Mouse (Mus musculus) lung, adult 2 months (tissue): ENCODE measurements around the gene Cab39l.

Source experiments
- CTCF ChIP-seq: fragments of 200-500 bp; IDR thresholded peaks from 2 replicates; pipeline ENCODE4 v1.5.1; 2011; ENCODE audit warnings: mild to moderate bottlenecking, low read length, control low read depth; ENCODE audit not compliant: insufficient read depth
- POLR2A ChIP-seq: fragments of 200-500 bp; IDR thresholded peaks from 2 replicates; pipeline ENCODE4 v1.6.1; 2011; ENCODE audit warnings: low read depth, mild to moderate bottlenecking, control low read depth, low read length, borderline replicate concordance; ENCODE audit errors: extremely low read depth

DNA sequence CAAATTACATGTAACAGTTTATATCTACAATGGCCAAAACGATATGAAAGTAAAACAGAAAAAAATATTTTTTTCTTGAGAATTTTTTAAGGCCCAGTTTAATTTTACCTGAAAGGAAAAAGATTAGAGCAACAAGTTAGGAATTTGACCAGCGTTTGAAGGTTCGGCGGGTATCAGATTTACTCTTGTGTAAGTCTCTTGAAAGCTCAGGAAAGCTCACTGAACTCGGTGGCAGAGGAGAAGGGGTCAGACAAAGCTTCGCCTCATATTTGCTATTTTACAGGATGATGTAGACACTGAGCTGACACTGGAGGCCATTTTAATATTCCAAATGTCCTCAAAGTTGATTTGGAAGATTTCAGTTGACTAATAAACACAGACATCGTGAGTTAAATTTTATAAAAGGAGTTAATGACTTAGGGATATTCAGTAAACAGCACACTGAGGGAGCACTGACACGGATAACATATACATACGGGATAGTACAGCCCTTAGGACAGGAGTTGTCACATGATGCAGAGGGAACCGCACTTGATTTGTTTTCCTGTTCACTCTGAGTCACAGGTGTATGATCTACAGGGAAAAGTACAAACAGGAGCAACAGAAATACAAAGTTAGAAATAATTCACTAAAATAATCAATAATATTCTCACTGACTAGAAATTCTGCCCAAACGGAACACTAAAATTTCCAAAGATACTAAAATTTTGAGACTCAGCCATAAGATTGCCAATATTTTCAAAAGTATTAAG, 17.7 kb upstream of the Cab39l start:
- TF ChIP-seq POLR2A, result no peak
- no peak for TF ChIP-seq CTCF
